Mouse (Mus musculus): ENCODE measurements around the gene Ugt1a6b. TPM values are rescaled to one million over a fixed set of nuclear protein-coding genes. Genes with fewer than 3 reads are reported as not detected.

The Ugt1a6b gene
- polyA plus RNA-seq, 1 experiment from 2014 or later, result 4.2 TPM

DNA sequence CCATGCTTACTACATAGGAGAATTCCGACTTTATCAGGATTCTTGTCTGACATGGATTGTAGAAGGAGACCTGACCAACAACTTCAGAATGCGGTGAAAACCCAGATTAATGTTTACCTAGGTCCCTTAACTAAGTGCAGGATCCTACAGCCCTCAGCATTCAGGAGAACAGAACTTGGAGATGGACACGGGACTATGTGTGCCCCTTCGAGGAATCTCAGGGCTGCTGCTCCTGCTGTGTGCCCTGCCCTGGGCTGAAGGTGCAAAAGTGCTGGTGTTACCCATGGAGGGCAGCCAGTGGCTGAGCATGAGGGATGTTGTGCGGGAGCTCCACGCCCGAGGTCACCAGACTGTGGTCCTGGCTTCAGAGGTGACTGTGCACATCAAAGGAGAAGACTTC, 97.4 kb downstream of the Ugt1a6b start, which contains the start of gene Ugt1a2:
TSS of gene Ugt1a2 (plus strand) at position 146 of the 400 bp plus-strand sequence.
- Histone ChIP-seq H3K36me3 (ENCODE audit: control insufficient read depth, insufficient read depth, low read length) (no peaks in the 10 kb centered on the region), H3K27ac (ENCODE audit: low read length) (no peak within 1 kb of the TSS), H3K4me1 (ENCODE audit: control insufficient read depth, insufficient read depth, low read length) (peaks cover 6% of the 10 kb centered on the region; the same call in 1 of the 2 replicates), H3K9me3 (replicated peaks; ENCODE audit: control insufficient read depth, low read length) (no peaks in the 10 kb centered on the region), H3K9ac (ENCODE audit: low read length) (no peak within 1 kb of the TSS), H3K4me2 (ENCODE audit: low read depth, low read length) (no peak within 1 kb of the TSS), H3K27me3 (ENCODE audit: control insufficient read depth, insufficient read depth, low read length) (no peaks in the 10 kb centered on the region), H3K4me3 (replicated peaks; ENCODE audit: low read length) (no peak within 1 kb of the TSS)
- 73% methylated on average over 7 of the region's 7 CpGs for WGBS
- no peak for ATAC-seq (ENCODE audit: insufficient read depth, low FRiP score)

GRCm38 (mm10) chr1:88205294-88205922, 102.4 kb downstream of the Ugt1a6b start, which contains the start of gene Dnajb3:
TSS of gene Dnajb3 (minus strand) at chr1:88205782.
- Histone ChIP-seq H3K27me3 (ENCODE audit: control insufficient read depth, insufficient read depth, low read length) (no peaks in the 10 kb centered on the region), H3K27ac (ENCODE audit: low read length) (peak within 1 kb of the TSS; percentile 52), H3K4me3 (replicated peaks; ENCODE audit: low read length) (peak within 1 kb of the TSS; percentile 51), H3K36me3 (ENCODE audit: control insufficient read depth, insufficient read depth, low read length) (no peaks in the 10 kb centered on the region), H3K4me1 (ENCODE audit: control insufficient read depth, insufficient read depth, low read length) (peaks cover 6% of the 10 kb centered on the region; the same call in 1 of the 2 replicates), H3K9me3 (replicated peaks; ENCODE audit: control insufficient read depth, low read length) (no peaks in the 10 kb centered on the region), H3K9ac (ENCODE audit: low read length) (peak within 1 kb of the TSS; percentile 84), H3K4me2 (ENCODE audit: low read depth, low read length) (peak within 1 kb of the TSS; percentile 83)
- ATAC-seq (ENCODE audit: insufficient read depth, low FRiP score), result peak; percentile 96
- 5% methylated on average over 59 of the region's 62 CpGs for WGBS

GRCm38 (mm10) chr1:88206843-88207479, 103.9 kb downstream of the Ugt1a6b start:
- Histone ChIP-seq H3K27ac (ENCODE audit: low read length) (no peak overlapping the region), H3K9me3 (replicated peaks; ENCODE audit: control insufficient read depth, low read length) (peaks cover 7% of the 10 kb centered on the region), H3K36me3 (ENCODE audit: control insufficient read depth, insufficient read depth, low read length) (no peaks in the 10 kb centered on the region), H3K27me3 (ENCODE audit: control insufficient read depth, insufficient read depth, low read length) (no peaks in the 10 kb centered on the region), H3K9ac (ENCODE audit: low read length) (no peak overlapping the region), H3K4me1 (ENCODE audit: control insufficient read depth, insufficient read depth, low read length) (peaks cover 6% of the 10 kb centered on the region; the same call in 1 of the 2 replicates), H3K4me3 (replicated peaks; ENCODE audit: low read length) (no peak overlapping the region), H3K4me2 (ENCODE audit: low read depth, low read length) (no peak overlapping the region)
- WGBS, result 71% methylated on average over 2 of the region's 2 CpGs
- ATAC-seq (ENCODE audit: insufficient read depth, low FRiP score), result no peak

GRCm38 (mm10) chr1:88211812-88212211, 108.8 kb downstream of the Ugt1a6b start, which contains the start of gene Ugt1a1:
TSS of gene Ugt1a1 (plus strand) at chr1:88211959.
- peak; percentile 12 for ATAC-seq (ENCODE audit: insufficient read depth, low FRiP score)
- H3K4me3 ChIP-seq (replicated peaks; ENCODE audit: low read length), result no peak within 1 kb of the TSS
- H3K4me1 ChIP-seq (ENCODE audit: control insufficient read depth, insufficient read depth, low read length), result no peaks in the 10 kb centered on the region
- H3K36me3 ChIP-seq (ENCODE audit: control insufficient read depth, insufficient read depth, low read length), result no peaks in the 10 kb centered on the region
- peaks cover 49% of the 10 kb centered on the region for H3K9me3 ChIP-seq (replicated peaks; ENCODE audit: control insufficient read depth, low read length)
- H3K9ac ChIP-seq (ENCODE audit: low read length), result no peak within 1 kb of the TSS
- H3K4me2 ChIP-seq (ENCODE audit: low read depth, low read length), result no peak within 1 kb of the TSS
- H3K27me3 ChIP-seq (ENCODE audit: control insufficient read depth, insufficient read depth, low read length), result no peaks in the 10 kb centered on the region
- H3K27ac ChIP-seq (ENCODE audit: low read length), result no peak within 1 kb of the TSS
- 64% methylated on average over 8 of the region's 8 CpGs for WGBS

- Histone ChIP-seq H3K27me3 (ENCODE audit: control insufficient read depth, insufficient read depth, low read length) (no peaks in the 10 kb centered on the region), H3K4me3 (replicated peaks; ENCODE audit: low read length) (no peak overlapping the region), H3K4me1 (ENCODE audit: control insufficient read depth, insufficient read depth, low read length) (no peaks in the 10 kb centered on the region), H3K9me3 (replicated peaks; ENCODE audit: control insufficient read depth, low read length) (peaks cover 56% of the 10 kb centered on the region), H3K36me3 (ENCODE audit: control insufficient read depth, insufficient read depth, low read length) (no peaks in the 10 kb centered on the region), H3K9ac (ENCODE audit: low read length) (no peak overlapping the region), H3K27ac (ENCODE audit: low read length) (no peak overlapping the region), H3K4me2 (ENCODE audit: low read depth, low read length) (no peak overlapping the region)
- 60% methylated on average over 8 of the region's 8 CpGs for WGBS
- ATAC-seq (ENCODE audit: insufficient read depth, low FRiP score), result 0 out of 2 replicates have a peak, but pooled peaks have one; percentile 15
Measured at GRCm38 (mm10) chr1:88212341-88213045, 109.4 kb downstream of the Ugt1a6b start.

GRCm38 (mm10) chr1:88213061-88213460, 110.0 kb downstream of the Ugt1a6b start:
- Histone ChIP-seq H3K27me3 (ENCODE audit: control insufficient read depth, insufficient read depth, low read length) (no peaks in the 10 kb centered on the region), H3K4me2 (ENCODE audit: low read depth, low read length) (no peak overlapping the region), H3K9me3 (replicated peaks; ENCODE audit: control insufficient read depth, low read length) (peaks cover 58% of the 10 kb centered on the region), H3K36me3 (ENCODE audit: control insufficient read depth, insufficient read depth, low read length) (no peaks in the 10 kb centered on the region), H3K4me3 (replicated peaks; ENCODE audit: low read length) (no peak overlapping the region), H3K9ac (ENCODE audit: low read length) (no peak overlapping the region), H3K4me1 (ENCODE audit: control insufficient read depth, insufficient read depth, low read length) (no peaks in the 10 kb centered on the region), H3K27ac (ENCODE audit: low read length) (no peak overlapping the region)
- no peak for ATAC-seq (ENCODE audit: insufficient read depth, low FRiP score)
- 78% methylated on average over 1 of the region's 1 CpGs for WGBS

- Histone ChIP-seq H3K27ac (ENCODE audit: low read length) (no peak overlapping the region), H3K36me3 (ENCODE audit: control insufficient read depth, insufficient read depth, low read length) (no peaks in the 10 kb centered on the region), H3K9me3 (replicated peaks; ENCODE audit: control insufficient read depth, low read length) (peaks cover 58% of the 10 kb centered on the region), H3K4me1 (ENCODE audit: control insufficient read depth, insufficient read depth, low read length) (no peaks in the 10 kb centered on the region), H3K27me3 (ENCODE audit: control insufficient read depth, insufficient read depth, low read length) (no peaks in the 10 kb centered on the region), H3K9ac (ENCODE audit: low read length) (no peak overlapping the region), H3K4me3 (replicated peaks; ENCODE audit: low read length) (no peak overlapping the region), H3K4me2 (ENCODE audit: low read depth, low read length) (no peak overlapping the region)
- WGBS, result 81% methylated on average over 2 of the region's 2 CpGs
- ATAC-seq (ENCODE audit: insufficient read depth, low FRiP score), result peak; percentile 18; the same call in 1 of the 2 replicates
Measured at GRCm38 (mm10) chr1:88213766-88214461, 110.9 kb downstream of the Ugt1a6b start.

DNA sequence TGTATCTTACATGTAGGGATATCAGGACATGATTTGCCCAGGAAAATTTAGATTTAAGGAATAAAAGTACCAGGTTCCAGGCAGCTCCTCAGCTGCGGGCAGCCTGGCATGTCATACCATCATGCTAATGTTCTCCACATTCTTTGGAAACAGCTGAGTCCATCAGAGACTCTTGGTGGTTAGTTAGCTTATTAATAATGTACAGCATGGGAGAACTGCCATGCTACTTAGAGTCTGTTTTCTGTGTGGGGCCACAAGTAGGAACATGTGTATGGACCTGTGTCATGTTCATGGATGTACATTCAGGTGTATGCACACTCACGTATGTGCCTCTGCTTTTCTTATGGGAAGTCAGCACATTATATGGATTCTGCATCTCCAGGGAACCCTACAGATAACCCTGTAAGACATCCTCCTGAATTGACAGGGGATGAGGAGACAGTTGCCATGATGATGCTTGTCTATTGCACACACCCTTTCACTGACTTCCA, 111.5 kb downstream of the Ugt1a6b start:
- H3K4me1 ChIP-seq (ENCODE audit: control insufficient read depth, insufficient read depth, low read length), result no peaks in the 10 kb centered on the region
- H3K9ac ChIP-seq (ENCODE audit: low read length), result no peak overlapping the region
- H3K27ac ChIP-seq (ENCODE audit: low read length), result no peak overlapping the region
- no peak for ATAC-seq (ENCODE audit: insufficient read depth, low FRiP score)
- WGBS, result 77% methylated on average over 2 of the region's 2 CpGs
- H3K9me3 ChIP-seq (replicated peaks; ENCODE audit: control insufficient read depth, low read length), result peaks cover 58% of the 10 kb centered on the region
- H3K4me2 ChIP-seq (ENCODE audit: low read depth, low read length), result no peak overlapping the region
- no peaks in the 10 kb centered on the region for H3K27me3 ChIP-seq (ENCODE audit: control insufficient read depth, insufficient read depth, low read length)
- no peak overlapping the region for H3K4me3 ChIP-seq (replicated peaks; ENCODE audit: low read length)
- H3K36me3 ChIP-seq (ENCODE audit: control insufficient read depth, insufficient read depth, low read length), result no peaks in the 10 kb centered on the region
